Mouse (Mus musculus): ENCODE data around the gene Was. TPM values are rescaled to one million over a fixed set of nuclear protein-coding genes. Genes with fewer than 3 reads are reported as not detected.
"Not testable (repeated sequence)": the region's sequence is repeated elsewhere in the genome, so short reads cannot be mapped to it uniquely, and the experiment has no call there.

Was gene
- polyA plus RNA-seq, 1 experiment from 2014 or later, result 0.16 TPM

DNA sequence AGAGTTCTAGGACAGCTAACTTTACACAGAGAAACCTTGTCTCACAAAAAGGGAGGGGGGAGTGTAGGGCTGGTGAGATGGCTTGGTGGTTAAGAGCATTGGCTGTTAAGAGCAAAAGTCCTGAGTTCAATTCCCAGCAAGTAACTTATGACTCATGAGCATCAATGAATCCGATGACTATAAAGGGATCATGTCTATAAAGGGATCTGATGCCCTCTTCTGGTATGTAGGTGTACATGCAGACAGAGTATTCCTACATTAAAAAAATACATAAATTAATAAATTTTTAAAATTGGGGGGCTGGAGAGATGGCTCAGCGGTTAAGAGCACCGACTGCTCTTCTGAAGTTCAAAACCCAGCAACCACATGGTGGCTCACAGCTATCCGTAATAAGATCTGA, 25.0 kb upstream of the Was start:
- H3K4me2 ChIP-seq (ENCODE audit: low read length), result no peak overlapping the region
- H3K9me3 ChIP-seq (ENCODE audit: control insufficient read depth, low read length), result no peaks in the 10 kb centered on the region
- no peak overlapping the region for H3K9ac ChIP-seq (replicated peaks; ENCODE audit: low read length)
- H3K4me1 ChIP-seq (ENCODE audit: control insufficient read depth, insufficient read depth, low read length), result no peaks in the 10 kb centered on the region
- ATAC-seq (ENCODE audit: low FRiP score, low TSS enrichment), result no peak
- no peak overlapping the region for H3K27ac ChIP-seq (replicated peaks; ENCODE audit: low read depth, low read length)
- H3K4me3 ChIP-seq (replicated peaks; ENCODE audit: low read depth, low read length), result no peak overlapping the region
- 81% methylated on average over 4 of the region's 4 CpGs for WGBS
- no peaks in the 10 kb centered on the region for H3K27me3 ChIP-seq (ENCODE audit: control insufficient read depth, insufficient read depth, low read length)
- DNase-seq, result no peak
- H3K36me3 ChIP-seq (ENCODE audit: control insufficient read depth, insufficient read depth, low read length), result no peaks in the 10 kb centered on the region

DNA sequence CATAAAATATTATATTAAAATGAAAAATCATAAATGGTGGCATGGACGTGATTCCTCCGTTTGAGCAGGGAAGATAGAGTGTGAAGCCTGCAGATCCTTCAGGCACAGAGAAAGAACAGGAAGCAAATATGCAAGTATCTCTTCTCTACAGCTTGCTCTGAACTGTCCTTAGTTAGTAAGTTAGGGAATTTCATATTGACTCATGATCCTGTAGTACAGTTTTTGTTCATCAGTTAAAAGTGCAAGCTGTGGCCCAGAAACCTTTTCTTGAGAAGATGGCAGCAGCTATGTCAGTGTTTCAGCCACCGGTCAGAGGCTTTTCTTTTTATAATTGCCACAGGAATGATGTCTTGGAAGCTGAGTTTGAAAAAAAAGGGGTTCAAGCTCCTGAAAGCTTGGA, 14.7 kb upstream of the Was start:
- no peak overlapping the region for H3K27ac ChIP-seq (replicated peaks; ENCODE audit: low read depth, low read length)
- WGBS, result 93% methylated on average over 3 of the region's 3 CpGs
- H3K9ac ChIP-seq (replicated peaks; ENCODE audit: low read length), result no peak overlapping the region
- no peak for ATAC-seq (ENCODE audit: low FRiP score, low TSS enrichment)
- no peaks in the 10 kb centered on the region for H3K27me3 ChIP-seq (ENCODE audit: control insufficient read depth, insufficient read depth, low read length)
- H3K4me1 ChIP-seq (ENCODE audit: control insufficient read depth, insufficient read depth, low read length), result 0 out of 2 replicates have a peak, but pooled peaks cover 4% of the 10 kb centered on the region
- DNase-seq, result no peak
- no peak overlapping the region for H3K4me3 ChIP-seq (replicated peaks; ENCODE audit: low read depth, low read length)
- H3K9me3 ChIP-seq (ENCODE audit: control insufficient read depth, low read length), result no peaks in the 10 kb centered on the region
- H3K4me2 ChIP-seq (ENCODE audit: low read length), result no peak overlapping the region
- no peaks in the 10 kb centered on the region for H3K36me3 ChIP-seq (ENCODE audit: control insufficient read depth, insufficient read depth, low read length)

DNA sequence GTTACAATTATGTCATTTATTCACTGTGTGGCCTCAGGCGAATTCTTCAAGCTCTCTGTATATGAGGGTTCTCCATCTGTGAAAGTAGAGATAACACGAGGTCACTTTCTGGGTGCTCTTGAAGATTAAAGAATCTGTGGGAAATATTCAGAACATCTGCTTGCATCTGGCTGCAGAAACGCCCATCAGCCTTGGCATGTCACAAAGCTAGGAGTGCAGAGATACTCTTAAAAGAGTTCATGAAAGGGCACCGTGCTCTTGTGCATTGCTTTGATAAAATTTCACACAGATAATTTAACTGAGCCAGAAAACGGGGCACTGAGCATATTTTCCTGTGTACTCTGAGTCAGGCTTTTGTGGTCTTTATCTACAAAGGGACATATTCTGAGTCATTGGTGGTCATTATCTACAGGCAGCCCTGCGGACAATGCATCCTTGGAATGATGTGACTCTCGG, 11.9 kb upstream of the Was start:
- Histone ChIP-seq H3K36me3 (ENCODE audit: control insufficient read depth, insufficient read depth, low read length) (no peaks in the 10 kb centered on the region), H3K4me2 (ENCODE audit: low read length) (no peak overlapping the region), H3K9ac (replicated peaks; ENCODE audit: low read length) (no peak overlapping the region), H3K4me1 (ENCODE audit: control insufficient read depth, insufficient read depth, low read length) (0 out of 2 replicates have a peak, but pooled peaks cover 4% of the 10 kb centered on the region), H3K27ac (replicated peaks; ENCODE audit: low read depth, low read length) (no peak overlapping the region), H3K27me3 (ENCODE audit: control insufficient read depth, insufficient read depth, low read length) (no peaks in the 10 kb centered on the region), H3K4me3 (replicated peaks; ENCODE audit: low read depth, low read length) (no peak overlapping the region), H3K9me3 (ENCODE audit: control insufficient read depth, low read length) (no peaks in the 10 kb centered on the region)
- DNase-seq, result peak; percentile 2
- ATAC-seq (ENCODE audit: low FRiP score, low TSS enrichment), result no peak
- WGBS, result 70% methylated on average over 7 of the region's 7 CpGs

DNA sequence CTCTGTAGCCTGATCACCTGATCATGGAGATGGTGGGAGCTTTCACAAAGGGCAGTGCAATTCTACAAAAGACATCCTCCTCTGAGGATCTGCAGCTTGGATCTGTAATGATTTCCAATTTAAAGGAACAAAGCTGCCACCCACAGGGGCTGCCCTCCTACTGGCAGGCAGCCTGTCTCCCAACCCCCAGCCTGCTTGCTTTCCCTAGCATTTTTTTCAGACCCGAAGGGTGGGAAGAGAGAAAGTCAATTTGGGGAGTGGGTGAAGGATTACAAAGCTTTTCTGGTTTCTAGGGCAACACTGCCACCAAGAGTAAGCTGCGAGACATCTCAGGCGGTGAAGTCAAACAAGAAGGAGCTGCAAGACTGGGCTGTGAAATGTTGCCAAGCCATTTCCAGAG, 10.7 kb upstream of the Was start:
- DNase-seq (peak; percentile 95), ATAC-seq (ENCODE audit: low FRiP score, low TSS enrichment) (peak; percentile 63)
- Histone ChIP-seq H3K4me2 (ENCODE audit: low read length) (peak overlapping the region; percentile 28), H3K4me1 (ENCODE audit: control insufficient read depth, insufficient read depth, low read length) (0 out of 2 replicates have a peak, but pooled peaks cover 4% of the 10 kb centered on the region), H3K27ac (replicated peaks; ENCODE audit: low read depth, low read length) (peak overlapping the region; percentile 82), H3K9me3 (ENCODE audit: control insufficient read depth, low read length) (no peaks in the 10 kb centered on the region), H3K4me3 (replicated peaks; ENCODE audit: low read depth, low read length) (no peak overlapping the region), H3K36me3 (ENCODE audit: control insufficient read depth, insufficient read depth, low read length) (no peaks in the 10 kb centered on the region), H3K27me3 (ENCODE audit: control insufficient read depth, insufficient read depth, low read length) (no peaks in the 10 kb centered on the region), H3K9ac (replicated peaks; ENCODE audit: low read length) (no peak overlapping the region)
- WGBS, result 25% methylated on average over 3 of the region's 3 CpGs

DNA sequence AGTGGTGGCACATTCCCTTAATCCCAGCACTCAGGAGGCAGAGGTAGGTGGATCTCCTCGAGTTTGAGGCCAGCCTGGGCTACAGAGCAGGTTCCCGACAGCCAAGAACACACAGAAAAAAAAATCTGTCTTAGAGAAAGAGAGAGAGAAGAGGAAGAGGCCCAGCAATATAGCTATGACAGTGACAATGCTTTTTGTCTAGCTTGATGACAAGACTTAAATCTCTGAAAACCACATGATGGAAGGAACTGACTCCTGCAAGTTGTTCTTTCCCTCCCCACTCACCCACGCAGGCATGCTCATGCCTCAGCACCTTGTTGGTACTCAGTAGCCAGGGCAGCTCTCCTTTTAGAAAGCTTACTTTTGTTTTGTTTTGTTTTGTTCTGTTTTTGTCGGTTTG, 9.1 kb upstream of the Was start:
- Histone ChIP-seq H3K9ac (replicated peaks; ENCODE audit: low read length) (no peak overlapping the region), H3K4me3 (replicated peaks; ENCODE audit: low read depth, low read length) (no peak overlapping the region), H3K27me3 (ENCODE audit: control insufficient read depth, insufficient read depth, low read length) (no peaks in the 10 kb centered on the region), H3K36me3 (ENCODE audit: control insufficient read depth, insufficient read depth, low read length) (no peaks in the 10 kb centered on the region), H3K27ac (replicated peaks; ENCODE audit: low read depth, low read length) (no peak overlapping the region), H3K9me3 (ENCODE audit: control insufficient read depth, low read length) (no peaks in the 10 kb centered on the region), H3K4me2 (ENCODE audit: low read length) (no peak overlapping the region), H3K4me1 (ENCODE audit: control insufficient read depth, insufficient read depth, low read length) (0 out of 2 replicates have a peak, but pooled peaks cover 4% of the 10 kb centered on the region)
- DNase-seq (no peak), ATAC-seq (ENCODE audit: low FRiP score, low TSS enrichment) (no peak)
- 66% methylated on average over 4 of the region's 4 CpGs for WGBS

DNA sequence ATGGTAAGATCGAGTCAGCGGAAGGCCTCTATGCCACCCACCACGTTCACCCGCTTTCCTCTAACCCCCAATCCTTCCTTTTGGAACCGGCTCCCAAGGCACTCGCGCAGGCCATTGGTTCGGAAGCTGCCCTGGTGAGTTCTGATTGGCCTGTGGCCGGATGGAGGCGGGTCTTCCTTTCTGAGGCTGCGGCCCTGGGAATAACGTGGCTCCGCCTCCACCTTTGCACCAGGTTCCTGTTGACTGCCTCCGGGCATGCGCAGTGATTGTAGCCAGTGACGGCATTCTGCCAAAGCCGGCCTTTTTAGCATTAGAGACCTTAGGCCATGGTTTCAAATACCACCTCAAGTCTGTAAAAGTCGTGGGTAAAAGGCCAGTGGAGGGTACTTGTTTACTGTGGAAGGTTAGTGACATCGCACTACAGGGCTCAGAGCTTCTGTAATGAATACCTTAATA, 6.5 kb upstream of the Was start:
- Histone ChIP-seq H3K27ac (replicated peaks; ENCODE audit: low read depth, low read length) (peak overlapping the region; percentile 26; the same call in 1 of the 2 replicates), H3K4me2 (ENCODE audit: low read length) (peak overlapping the region; percentile 48), H3K36me3 (ENCODE audit: control insufficient read depth, insufficient read depth, low read length) (no peaks in the 10 kb centered on the region), H3K27me3 (ENCODE audit: control insufficient read depth, insufficient read depth, low read length) (no peaks in the 10 kb centered on the region), H3K9me3 (ENCODE audit: control insufficient read depth, low read length) (no peaks in the 10 kb centered on the region), H3K4me1 (ENCODE audit: control insufficient read depth, insufficient read depth, low read length) (0 out of 2 replicates have a peak, but pooled peaks cover 4% of the 10 kb centered on the region), H3K4me3 (replicated peaks; ENCODE audit: low read depth, low read length) (peak overlapping the region; percentile 27), H3K9ac (replicated peaks; ENCODE audit: low read length) (no peak overlapping the region; the same call in 1 of the 2 replicates)
- DNase-seq, result peak; percentile 96
- WGBS, result 24% methylated on average over 19 of the region's 19 CpGs
- ATAC-seq (ENCODE audit: low FRiP score, low TSS enrichment), result peak; percentile 93

DNA sequence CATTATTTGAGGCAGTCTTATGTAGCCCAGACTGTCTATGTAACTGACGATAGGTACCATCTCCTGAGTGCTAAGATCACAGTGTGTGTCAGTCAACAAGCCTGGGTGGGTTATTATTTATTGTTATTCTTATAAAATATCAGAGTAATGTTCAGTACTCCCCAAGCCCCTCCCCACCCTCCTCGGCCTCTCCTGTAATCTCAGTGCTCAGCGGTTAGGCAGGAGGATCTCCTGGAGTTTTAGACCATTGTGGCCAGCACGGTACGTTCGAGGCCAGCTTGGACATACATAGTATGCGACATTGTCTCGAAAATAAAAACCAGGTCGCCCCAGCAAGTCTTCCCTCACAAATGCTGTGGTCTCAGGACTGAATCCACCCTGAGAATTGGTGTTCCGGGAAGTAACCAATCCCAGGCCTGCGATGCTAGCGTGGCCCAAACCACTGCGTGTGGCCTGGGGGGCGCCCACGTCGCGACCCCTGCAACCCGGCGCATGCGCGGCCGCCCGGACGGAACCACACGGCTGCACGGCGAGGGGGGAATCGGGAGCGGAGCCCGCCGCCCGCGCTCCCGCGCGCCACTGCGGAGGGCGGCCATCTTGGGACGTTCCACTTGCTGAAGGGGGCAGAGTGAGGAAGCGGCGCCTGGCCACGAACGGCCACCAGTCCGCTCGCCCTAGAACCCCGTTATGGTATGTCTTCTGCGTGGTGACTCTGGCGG, 5.9 kb upstream of the Was start:
- peak overlapping the region; percentile 50 for H3K4me2 ChIP-seq (ENCODE audit: low read length)
- not testable (repeated sequence) for H3K4me1 ChIP-seq (ENCODE audit: control insufficient read depth, insufficient read depth, low read length); H3K36me3 ChIP-seq (ENCODE audit: control insufficient read depth, insufficient read depth, low read length); DNase-seq; H3K9ac ChIP-seq (replicated peaks; ENCODE audit: low read length); H3K9me3 ChIP-seq (ENCODE audit: control insufficient read depth, low read length); H3K27ac ChIP-seq (replicated peaks; ENCODE audit: low read depth, low read length); H3K27me3 ChIP-seq (ENCODE audit: control insufficient read depth, insufficient read depth, low read length)
- H3K4me3 ChIP-seq (replicated peaks; ENCODE audit: low read depth, low read length), result peak overlapping the region; percentile 27
- WGBS, result 8% methylated on average over 24 of the region's 48 CpGs
- peak; percentile 88 for ATAC-seq (ENCODE audit: low FRiP score, low TSS enrichment)

DNA sequence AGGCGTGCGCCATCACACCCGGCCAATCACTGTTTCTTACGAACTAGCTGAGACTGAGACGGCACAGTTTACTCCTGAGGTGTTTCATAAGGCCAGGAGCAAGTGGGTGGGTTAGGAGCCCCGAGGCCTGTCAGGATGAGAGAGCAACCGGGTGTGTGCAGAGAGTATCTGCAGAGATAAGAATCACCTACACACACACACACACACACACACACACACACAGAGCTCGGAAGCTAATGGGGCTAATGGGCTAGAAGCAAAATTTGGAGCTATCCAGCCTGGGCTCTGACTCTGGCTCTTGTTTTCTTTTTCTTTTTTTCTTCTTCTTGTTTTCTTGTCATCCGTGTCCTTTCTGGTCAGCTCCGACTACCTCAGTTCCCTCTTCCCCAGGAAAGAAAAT, 5.2 kb upstream of the Was start:
- 87% methylated on average over 10 of the region's 10 CpGs for WGBS
- H3K9ac ChIP-seq (replicated peaks; ENCODE audit: low read length), result no peak overlapping the region
- H3K9me3 ChIP-seq (ENCODE audit: control insufficient read depth, low read length), result no peaks in the 10 kb centered on the region
- no peak for ATAC-seq (ENCODE audit: low FRiP score, low TSS enrichment)
- no peaks in the 10 kb centered on the region for H3K27me3 ChIP-seq (ENCODE audit: control insufficient read depth, insufficient read depth, low read length)
- no peak for DNase-seq
- H3K4me3 ChIP-seq (replicated peaks; ENCODE audit: low read depth, low read length), result peak overlapping the region; percentile 27
- peak overlapping the region; percentile 50 for H3K4me2 ChIP-seq (ENCODE audit: low read length)
- no peaks in the 10 kb centered on the region for H3K36me3 ChIP-seq (ENCODE audit: control insufficient read depth, insufficient read depth, low read length)
- 0 out of 2 replicates have a peak, but pooled peaks cover 2% of the 10 kb centered on the region for H3K4me1 ChIP-seq (ENCODE audit: control insufficient read depth, insufficient read depth, low read length)
- H3K27ac ChIP-seq (replicated peaks; ENCODE audit: low read depth, low read length), result no peak overlapping the region

DNA sequence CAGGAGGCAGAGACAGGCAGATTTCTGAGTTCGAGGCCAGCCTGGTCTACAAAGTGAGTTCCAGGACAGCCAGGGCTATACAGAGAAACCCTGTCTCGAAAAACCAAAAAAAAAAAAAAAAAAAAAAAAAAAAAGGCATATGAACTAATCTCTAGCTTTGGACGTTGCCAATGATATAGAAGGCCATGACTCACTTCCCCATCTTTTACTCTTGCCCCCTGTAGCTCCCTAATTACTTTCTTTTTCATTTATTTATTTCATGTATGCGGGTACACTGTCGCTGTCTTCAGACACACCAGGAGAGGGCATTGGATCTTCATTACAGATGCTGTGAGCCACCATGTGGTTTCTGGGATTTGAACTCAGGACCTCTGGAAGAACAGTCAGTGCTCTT, 653 bp upstream of the Was start:
- WGBS, result 88% methylated on average over 3 of the region's 5 CpGs
- not testable (repeated sequence) for ATAC-seq (ENCODE audit: low FRiP score, low TSS enrichment); DNase-seq; H3K9me3 ChIP-seq (ENCODE audit: control insufficient read depth, low read length); H3K27me3 ChIP-seq (ENCODE audit: control insufficient read depth, insufficient read depth, low read length); H3K27ac ChIP-seq (replicated peaks; ENCODE audit: low read depth, low read length); H3K4me3 ChIP-seq (replicated peaks; ENCODE audit: low read depth, low read length); H3K4me1 ChIP-seq (ENCODE audit: control insufficient read depth, insufficient read depth, low read length); H3K9ac ChIP-seq (replicated peaks; ENCODE audit: low read length); H3K36me3 ChIP-seq (ENCODE audit: control insufficient read depth, insufficient read depth, low read length); H3K4me2 ChIP-seq (ENCODE audit: low read length)

All from midbrain, embryonic 14.5 days (tissue).